Mouse (Mus musculus) forebrain, embryonic 16.5 days (tissue): ENCODE data around the gene Cdh13. TPM values are rescaled to one million over a fixed set of nuclear protein-coding genes. Genes with fewer than 3 reads are reported as not detected.
A peak's percentile ranks its signal among the peaks of the same experiment; 100 is the strongest.

Experiments used
- ATAC-seq: fragments of 200-750 bp; cut with Nextera tagmentation; 2 replicates; pipeline ENCODE4 v1.8.0; 2017; ENCODE audit warnings: mild to moderate bottlenecking, moderate library complexity
- H3K27ac ChIP-seq: fragments of 300-500 bp; sonication (generic); 2 replicates; pipeline ENCODE4 v1.5.1; 2014; ENCODE audit warnings: low read length, control low read depth
- H3K27me3 ChIP-seq: fragments of 300-500 bp; sonication (generic); replicated peaks from 2 replicates; pipeline ENCODE4 v1.6.1; 2014; ENCODE audit warnings: low read length; ENCODE audit not compliant: control insufficient read depth, insufficient read depth
- H3K36me3 ChIP-seq: fragments of 300-500 bp; sonication (generic); 2 replicates; pipeline ENCODE4 v1.6.1; 2014; ENCODE audit not compliant: control insufficient read depth, insufficient read depth
- H3K4me1 ChIP-seq: fragments of 300-500 bp; sonication (generic); replicated peaks from 2 replicates; pipeline ENCODE4 v1.6.1; 2014; ENCODE audit warnings: low read length; ENCODE audit not compliant: control insufficient read depth, insufficient read depth
- H3K4me2 ChIP-seq: fragments of 300-500 bp; sonication (generic); 2 replicates; pipeline ENCODE4 v1.6.1; 2014; ENCODE audit warnings: mild to moderate bottlenecking, low read length, control low read depth
- H3K4me3 ChIP-seq: fragments of 300-500 bp; sonication (generic); replicated peaks from 2 replicates; pipeline ENCODE4 v1.5.1; 2014; ENCODE audit warnings: mild to moderate bottlenecking, low read length, control low read depth
- H3K9ac ChIP-seq: fragments of 300-500 bp; sonication (generic); replicated peaks from 2 replicates; pipeline ENCODE4 v1.6.1; 2014; ENCODE audit warnings: low read depth, low read length, control low read depth
- H3K9me3 ChIP-seq: fragments of 300-500 bp; sonication (generic); 2 replicates; pipeline ENCODE4 v1.6.1; 2016; ENCODE audit warnings: low read length; ENCODE audit not compliant: control insufficient read depth
- WGBS: fragments of 180-500 bp; shearing (Covaris S2); extraction: QIAGEN DNeasy Blood & Tissue Kit; methylation state at CpG from one replicate; pipeline ENCODE4 v1.1.7; 2014; 5-methylcytosine and 5-hydroxymethylcytosine counted together
- polyA plus RNA-seq: library from polyadenylated mRNA; unstranded; fragments of >200 nt; fragmentation: Nextera tagmentation; extraction: Ambion mirVana; gene quantifications from 2 replicates; pipeline ENCODE4 v1.2.1, GENCODE M21; 2015

Gene Cdh13
- polyA plus RNA-seq, 1 experiment from 2014 or later: 129 TPM

DNA sequence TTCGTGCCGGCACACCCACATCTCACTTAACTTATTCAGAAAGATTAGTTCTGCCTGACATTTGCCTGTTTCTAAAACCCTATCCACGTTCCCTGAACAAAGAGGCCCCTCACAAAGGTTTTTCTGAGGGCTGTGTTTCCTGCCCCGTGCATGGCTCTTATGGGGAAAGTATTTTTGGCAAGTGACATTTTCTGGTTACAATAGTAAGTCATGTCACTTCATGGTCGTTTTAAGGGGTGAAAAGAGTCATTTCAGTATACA is 256.0 kb downstream of the Cdh13 start:
- no peaks in the 10 kb centered on the region for H3K27me3 ChIP-seq
- peak overlapping the region; percentile 41 for H3K27ac ChIP-seq

DNA sequence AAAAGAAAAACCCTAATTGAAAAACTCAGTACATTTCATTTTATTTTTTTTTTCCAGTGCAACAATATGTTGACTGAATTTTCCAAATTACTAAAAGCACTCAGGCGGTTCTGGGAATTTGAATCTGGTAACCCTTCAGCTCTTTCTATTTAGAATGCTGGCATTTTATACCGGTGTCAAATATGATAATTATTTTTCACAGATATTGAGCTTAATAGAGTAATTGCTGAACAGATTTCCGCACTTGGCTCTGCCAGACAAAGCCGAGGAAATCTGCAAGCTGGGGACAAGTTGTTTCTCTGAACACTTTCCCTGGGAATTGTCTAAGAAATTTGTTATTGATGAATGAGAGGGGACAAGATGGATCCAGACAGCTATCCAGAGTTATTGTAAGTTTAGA is 256.4 kb downstream of the Cdh13 start:
- no peaks in the 10 kb centered on the region for H3K9me3 ChIP-seq
- 31% methylated on average over 4 of the region's 4 CpGs for WGBS
- H3K9ac ChIP-seq: no peak overlapping the region
- peak; percentile 49; the same call in 1 of the 2 replicates for ATAC-seq
- H3K27ac ChIP-seq: peak overlapping the region; percentile 49; the same call in 1 of the 2 replicates
- H3K4me1 ChIP-seq: peaks cover 10% of the 10 kb centered on the region
- H3K4me2 ChIP-seq: no peak overlapping the region
- no peak overlapping the region for H3K4me3 ChIP-seq
- no peaks in the 10 kb centered on the region for H3K36me3 ChIP-seq
- H3K27me3 ChIP-seq: no peaks in the 10 kb centered on the region

More for the DNA sequence above, 256.0 kb downstream of the Cdh13 start:
- Histone ChIP-seq H3K36me3 (no peaks in the 10 kb centered on the region), H3K9ac (no peak overlapping the region), H3K4me3 (no peak overlapping the region), H3K9me3 (no peaks in the 10 kb centered on the region), H3K4me1 (peaks cover 10% of the 10 kb centered on the region), H3K4me2 (no peak overlapping the region)
- ATAC-seq: no peak
- WGBS: 7% methylated on average over 5 of the region's 5 CpGs

DNA sequence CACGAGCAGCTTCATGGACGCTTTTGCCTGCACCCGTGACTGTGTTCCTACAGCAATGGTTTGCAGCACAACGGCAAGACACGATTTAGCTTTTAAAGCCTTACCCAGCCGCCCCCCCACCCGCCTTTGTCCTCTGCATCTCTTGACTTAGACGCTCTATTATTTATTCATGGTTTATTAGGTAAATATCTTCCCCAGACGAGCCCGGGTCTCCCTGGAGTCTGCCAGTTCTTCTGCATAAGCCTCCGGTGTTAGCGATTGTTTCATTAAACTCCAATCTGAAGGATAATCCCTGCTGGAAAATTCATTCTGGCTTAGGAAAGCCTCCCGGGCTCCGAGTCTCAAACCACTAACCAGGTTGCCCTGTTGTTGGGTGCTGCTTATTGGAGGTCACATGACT is 268.9 kb downstream of the Cdh13 start:
- H3K4me2 ChIP-seq: no peak overlapping the region
- H3K27ac ChIP-seq: no peak overlapping the region
- no peaks in the 10 kb centered on the region for H3K9me3 ChIP-seq
- no peaks in the 10 kb centered on the region for H3K36me3 ChIP-seq
- no peak for ATAC-seq
- peaks cover 2% of the 10 kb centered on the region; the same call in 1 of the 2 replicates for H3K4me1 ChIP-seq
- no peak overlapping the region for H3K9ac ChIP-seq
- WGBS: 67% methylated on average over 14 of the region's 14 CpGs
- no peak overlapping the region for H3K4me3 ChIP-seq
- H3K27me3 ChIP-seq: no peaks in the 10 kb centered on the region

DNA sequence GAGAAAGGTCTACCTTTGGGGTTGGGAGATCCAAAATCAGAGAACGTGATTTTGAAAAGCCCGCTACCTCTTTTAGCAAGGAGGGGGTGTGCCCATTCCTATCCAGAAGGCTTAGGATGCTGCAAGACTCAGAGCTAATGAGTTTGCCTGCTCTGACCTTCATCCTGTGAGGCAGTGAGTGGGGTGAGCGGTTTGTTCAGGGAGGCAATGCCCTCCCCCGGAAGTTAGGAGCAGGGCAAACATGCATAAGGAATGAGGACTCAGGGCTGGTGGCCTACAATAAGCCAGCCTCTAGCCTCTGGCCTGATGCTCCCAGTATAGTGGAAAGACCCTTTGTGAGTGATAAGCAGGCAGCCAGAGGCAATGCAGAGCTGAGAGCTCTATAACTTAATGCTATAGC is 269.3 kb downstream of the Cdh13 start:
- Histone ChIP-seq H3K9ac (no peak overlapping the region), H3K9me3 (no peaks in the 10 kb centered on the region), H3K4me2 (no peak overlapping the region), H3K27ac (no peak overlapping the region), H3K27me3 (no peaks in the 10 kb centered on the region), H3K4me1 (peaks cover 3% of the 10 kb centered on the region; the same call in 1 of the 2 replicates), H3K36me3 (no peaks in the 10 kb centered on the region), H3K4me3 (no peak overlapping the region)
- 65% methylated on average over 4 of the region's 4 CpGs for WGBS
- ATAC-seq: no peak

DNA sequence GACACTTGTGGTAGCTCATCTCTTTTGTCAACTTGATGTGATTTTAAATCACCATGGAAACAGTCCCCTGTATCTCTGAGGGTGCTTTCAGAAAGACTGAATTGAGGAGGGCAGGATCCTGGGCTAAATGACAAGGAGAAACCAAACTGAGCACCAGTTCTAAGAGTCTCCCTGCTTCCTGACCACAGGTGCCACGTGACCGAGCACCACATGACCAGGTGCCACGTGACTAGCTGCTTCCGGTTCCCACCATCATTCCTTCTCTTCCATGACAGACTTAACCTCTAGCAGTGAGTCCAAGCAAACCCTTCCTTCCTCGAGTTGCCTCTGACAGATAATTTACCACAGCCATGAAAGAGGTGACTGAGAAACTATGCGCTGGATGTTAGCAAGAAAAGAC is 280.5 kb downstream of the Cdh13 start:
- H3K27ac ChIP-seq: no peak overlapping the region
- no peaks in the 10 kb centered on the region for H3K9me3 ChIP-seq
- no peaks in the 10 kb centered on the region for H3K36me3 ChIP-seq
- H3K27me3 ChIP-seq: no peaks in the 10 kb centered on the region
- 76% methylated on average over 6 of the region's 6 CpGs for WGBS
- no peak for ATAC-seq
- no peak overlapping the region for H3K4me2 ChIP-seq
- no peak overlapping the region for H3K4me3 ChIP-seq
- H3K4me1 ChIP-seq: no peaks in the 10 kb centered on the region
- no peak overlapping the region for H3K9ac ChIP-seq

GRCm38 (mm10) chr8:118565186-118565585 is 281.7 kb downstream of the Cdh13 start:
- no peaks in the 10 kb centered on the region for H3K4me1 ChIP-seq
- no peak overlapping the region for H3K4me2 ChIP-seq
- no peak overlapping the region for H3K27ac ChIP-seq
- ATAC-seq: no peak
- H3K27me3 ChIP-seq: no peaks in the 10 kb centered on the region
- H3K9ac ChIP-seq: no peak overlapping the region
- H3K4me3 ChIP-seq: no peak overlapping the region
- 78% methylated on average over 5 of the region's 5 CpGs for WGBS
- H3K36me3 ChIP-seq: no peaks in the 10 kb centered on the region
- no peaks in the 10 kb centered on the region for H3K9me3 ChIP-seq

GRCm38 (mm10) chr8:118565887-118566747 is 282.6 kb downstream of the Cdh13 start:
- no peaks in the 10 kb centered on the region for H3K4me1 ChIP-seq
- no peak overlapping the region for H3K4me2 ChIP-seq
- H3K27me3 ChIP-seq: no peaks in the 10 kb centered on the region
- no peaks in the 10 kb centered on the region for H3K9me3 ChIP-seq
- H3K27ac ChIP-seq: no peak overlapping the region
- no peak overlapping the region for H3K4me3 ChIP-seq
- WGBS: 81% methylated on average over 6 of the region's 6 CpGs
- no peak overlapping the region for H3K9ac ChIP-seq
- H3K36me3 ChIP-seq: no peaks in the 10 kb centered on the region
- no peak for ATAC-seq

GRCm38 (mm10) chr8:118569366-118569765 is 285.8 kb downstream of the Cdh13 start:
- Histone ChIP-seq H3K4me1 (no peaks in the 10 kb centered on the region), H3K9me3 (no peaks in the 10 kb centered on the region), H3K4me2 (no peak overlapping the region), H3K36me3 (no peaks in the 10 kb centered on the region), H3K27me3 (no peaks in the 10 kb centered on the region), H3K4me3 (no peak overlapping the region), H3K27ac (no peak overlapping the region), H3K9ac (no peak overlapping the region)
- WGBS: 60% methylated on average over 8 of the region's 8 CpGs
- ATAC-seq: no peak

DNA sequence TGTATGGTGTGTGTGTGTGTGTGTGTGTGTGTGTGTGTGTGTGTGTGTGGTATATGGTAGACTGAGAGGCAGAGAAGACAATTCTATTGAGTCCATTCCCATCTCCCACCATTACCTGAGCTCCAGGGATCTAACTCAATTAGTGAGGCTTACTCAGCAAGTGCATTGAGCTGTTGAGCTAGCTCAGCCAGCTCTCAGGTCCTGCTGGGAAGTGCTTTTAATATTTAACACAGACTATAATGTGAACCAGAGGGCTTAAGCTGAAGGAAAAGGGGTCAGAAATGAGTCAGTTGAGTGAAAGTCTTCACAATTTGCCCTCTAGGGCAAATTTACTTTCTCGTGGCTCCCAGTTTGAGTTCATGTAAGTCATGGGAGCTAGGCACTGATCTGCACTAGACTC is 297.7 kb downstream of the Cdh13 start:
- Histone ChIP-seq H3K27me3 (no peaks in the 10 kb centered on the region), H3K9me3 (peaks cover 4% of the 10 kb centered on the region; the same call in 1 of the 2 replicates), H3K36me3 (no peaks in the 10 kb centered on the region), H3K9ac (no peak overlapping the region), H3K4me3 (no peak overlapping the region), H3K4me1 (no peaks in the 10 kb centered on the region), H3K4me2 (no peak overlapping the region), H3K27ac (no peak overlapping the region)
- 91% methylated on average over 1 of the region's 1 CpGs for WGBS
- ATAC-seq: no peak
